Mouse (Mus musculus) lung, adult 2 months (tissue): ENCODE results near the gene Vmn1r151. TPM values are rescaled to one million over a fixed set of nuclear protein-coding genes. Genes with fewer than 3 reads are reported as not detected.
"Not testable (repeated sequence)": the region's sequence is repeated elsewhere in the genome, so short reads cannot be mapped to it uniquely, and the experiment has no call there.

Source experiments
- DNase-seq: peaks from one replicate; pipeline ENCODE4 v3.0.0; 2022
- H3K4me1 ChIP-seq: fragments of 200-500 bp; 2 replicates; pipeline ENCODE4 v1.6.1; 2011; ENCODE audit warnings: low read length; ENCODE audit not compliant: control insufficient read depth, insufficient read depth
- H3K4me3 ChIP-seq: fragments of 200-500 bp; replicated peaks from 2 replicates; pipeline ENCODE3; 2011; ENCODE audit warnings: low read depth, mild to moderate bottlenecking, control low read depth, low read length; ENCODE audit errors: extremely low read depth
- WGBS: fragments of 180-500 bp; shearing (Covaris S2); methylation state at CpG from one replicate; pipeline ENCODE4 v1.1.7; 2018; 5-methylcytosine and 5-hydroxymethylcytosine counted together
- polyA plus RNA-seq: library from polyadenylated mRNA; depleted of rRNA; stranded (reverse); fragments of >200 nt; gene quantifications from 2 replicates; pipeline ENCODE4 v1.2.3, GENCODE M21; 2012; rRNA removed

The Vmn1r151 gene
- not detected in 2 replicates for polyA plus RNA-seq

DNA sequence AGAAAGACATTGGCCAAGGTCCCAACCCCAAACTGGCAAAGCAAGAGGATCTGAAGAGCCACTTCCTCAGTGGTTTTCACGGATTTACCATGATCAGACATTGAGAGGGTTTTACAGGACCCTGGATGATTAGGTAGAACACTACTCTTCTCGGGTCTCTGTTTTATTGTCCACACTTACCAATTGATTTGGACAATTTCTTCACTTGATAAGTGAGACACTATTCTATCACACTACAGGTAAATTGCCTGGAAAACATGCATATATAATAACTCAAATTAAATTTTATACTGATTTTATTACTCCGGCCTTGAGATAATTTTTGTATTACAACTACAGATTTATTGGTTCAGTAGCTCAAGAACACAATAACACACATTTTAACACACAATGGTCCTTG, at the start of gene Vmn1r151:
Vmn1r151 (minus strand) TSS at position 101 of the 400 bp plus-strand sequence.
- not testable (repeated sequence) for H3K4me3 ChIP-seq, DNase-seq, H3K4me1 ChIP-seq
- WGBS: 27% methylated on average over 2 of the region's 3 CpGs

DNA sequence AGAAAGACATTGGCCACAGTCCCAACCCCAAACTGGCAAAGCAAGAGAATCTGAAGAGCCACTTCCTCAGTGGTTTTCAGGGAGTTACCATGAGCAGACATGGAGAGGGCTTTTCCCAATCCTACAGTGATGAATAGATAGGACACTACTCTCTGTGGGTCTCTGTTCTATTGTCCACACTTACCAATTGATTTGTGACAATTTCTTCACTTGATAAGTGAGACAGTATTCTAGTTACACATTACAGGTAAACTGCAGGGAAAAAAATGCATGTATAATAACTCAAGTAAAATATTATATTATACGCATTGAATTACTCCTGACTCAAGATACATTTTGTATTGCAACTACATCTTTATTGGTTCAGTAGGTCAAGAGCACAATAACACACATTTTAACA, 35.3 kb upstream of the Vmn1r151 start, which contains the start of gene Gm8677:
Gm8677 (minus strand) TSS at position 101 of the 400 bp plus-strand sequence.
- not testable (repeated sequence) for DNase-seq
- WGBS: no CpG with 5 or more reads among the region's 1 CpGs

DNA sequence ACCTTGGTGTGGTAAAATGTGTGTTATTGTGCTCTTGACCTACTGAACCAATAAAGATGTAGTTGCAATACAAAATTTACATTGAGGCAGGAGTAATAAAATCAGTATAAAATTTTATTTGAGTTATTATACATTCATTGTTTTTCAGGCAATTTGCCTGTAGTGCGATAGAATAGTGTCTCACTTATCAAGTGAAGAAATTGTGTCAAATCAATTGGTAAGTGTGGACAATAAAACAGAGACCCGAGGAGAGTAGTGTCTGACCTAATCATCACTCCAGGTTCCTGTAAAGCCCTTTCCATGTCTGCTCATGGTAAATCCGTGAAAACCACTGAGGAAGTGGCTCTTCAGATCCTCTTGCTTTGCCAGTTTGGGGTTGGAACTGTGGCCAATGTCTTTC, 23.2 kb upstream of the Vmn1r151 start, which contains the start of gene Vmn1r152:
Vmn1r152 (plus strand) TSS at position 301 of the 400 bp plus-strand sequence.
- not testable (repeated sequence) for H3K4me1 ChIP-seq, H3K4me3 ChIP-seq, DNase-seq
- WGBS: no CpG with 5 or more reads among the region's 3 CpGs

More for the DNA sequence above, 35.3 kb upstream of the Vmn1r151 start, which contains the start of gene Gm8677:
- not testable (repeated sequence) for H3K4me3 ChIP-seq, H3K4me1 ChIP-seq

DNA sequence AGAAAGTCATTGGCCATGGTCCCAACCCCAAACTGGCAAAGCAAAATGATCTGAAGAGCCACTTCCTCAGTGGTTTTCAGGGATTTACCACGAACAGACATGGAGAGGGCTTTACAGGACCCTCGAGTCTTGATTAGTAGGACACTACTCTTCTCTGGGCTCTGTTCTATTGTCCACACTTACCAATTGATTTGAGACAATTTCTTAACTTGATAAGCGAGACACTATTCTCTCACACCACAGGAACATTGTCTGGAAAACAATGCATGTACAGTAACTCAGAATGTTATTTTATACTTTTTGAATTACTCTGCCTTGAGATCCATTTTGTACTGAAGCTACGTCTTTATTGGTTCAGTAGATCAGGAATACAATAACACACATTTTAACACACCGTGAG, 35.5 kb downstream of the Vmn1r151 start, which contains the start of gene Gm10665:
Gm10665 (minus strand) TSS at position 101 of the 400 bp plus-strand sequence.
- not testable (repeated sequence) for DNase-seq, H3K4me3 ChIP-seq, H3K4me1 ChIP-seq
- no CpG with 5 or more reads among the region's 5 CpGs for WGBS

Other genes starting within 250 kb of the Vmn1r151 start
- gene Gm4187, start 170.0 kb downstream of the Vmn1r151 start, polyA plus RNA-seq: not detected in 2 replicates
- gene Gm8660, start 128.6 kb downstream of the Vmn1r151 start, polyA plus RNA-seq: not detected in 2 replicates
- not detected in 2 replicates for gene Vmn1r148, start 86.1 kb downstream of the Vmn1r151 start, polyA plus RNA-seq
- gene Vmn1r149, start 61.4 kb downstream of the Vmn1r151 start, polyA plus RNA-seq: not detected in 2 replicates
- not detected in 2 replicates for gene Gm10665, start 35.6 kb downstream of the Vmn1r151 start, polyA plus RNA-seq
- not detected in 2 replicates for gene Vmn1r152, start 23.3 kb upstream of the Vmn1r151 start, polyA plus RNA-seq
- not detected in 2 replicates for gene Gm8677, start 35.2 kb upstream of the Vmn1r151 start, polyA plus RNA-seq
- not detected in 2 replicates for gene Gm4201, start 65.7 kb upstream of the Vmn1r151 start, polyA plus RNA-seq
- gene Gm4565, start 88.4 kb upstream of the Vmn1r151 start, polyA plus RNA-seq: not detected in 2 replicates
- gene Vmn1r155, start 158.3 kb upstream of the Vmn1r151 start, polyA plus RNA-seq: not detected in 2 replicates
- gene Gm8693, start 192.6 kb upstream of the Vmn1r151 start, polyA plus RNA-seq: not detected in 2 replicates
- gene Gm4567, start 220.0 kb upstream of the Vmn1r151 start, polyA plus RNA-seq: not detected in 2 replicates